Mouse (Mus musculus) midbrain, embryonic 16.5 days (tissue): ENCODE data around the gene Trmt1. TPM values are rescaled to one million over a fixed set of nuclear protein-coding genes. Genes with fewer than 3 reads are reported as not detected.
"Not testable (repeated sequence)": the region's sequence is repeated elsewhere in the genome, so short reads cannot be mapped to it uniquely, and the experiment has no call there.

Source experiments
- ATAC-seq: fragments of 200-750 bp; cut with Nextera tagmentation; 2 replicates; pipeline ENCODE4 v1.8.0; 2017; ENCODE audit warnings: moderate TSS enrichment
- H3K27ac ChIP-seq: fragments of 300-500 bp; sonication (generic); 2 replicates; pipeline ENCODE4 v1.5.1; 2014; ENCODE audit warnings: mild to moderate bottlenecking, low read length, mixed read lengths
- H3K27me3 ChIP-seq: fragments of 300-500 bp; sonication (generic); 2 replicates; pipeline ENCODE4 v1.6.1; 2014; ENCODE audit warnings: low read depth, low read length, mixed read lengths; ENCODE audit not compliant: control insufficient read depth, insufficient read depth
- H3K36me3 ChIP-seq: fragments of 300-500 bp; sonication (generic); 2 replicates; pipeline ENCODE4 v1.6.1; 2014; ENCODE audit warnings: mild to moderate bottlenecking, low read length, moderate library complexity, mixed read lengths; ENCODE audit not compliant: control insufficient read depth, insufficient read depth
- H3K4me1 ChIP-seq: fragments of 300-500 bp; sonication (generic); 2 replicates; pipeline ENCODE4 v1.6.1; 2014; ENCODE audit warnings: mild to moderate bottlenecking, low read length, mixed read lengths; ENCODE audit not compliant: control insufficient read depth, insufficient read depth
- H3K4me2 ChIP-seq: fragments of 300-500 bp; sonication (generic); 2 replicates; pipeline ENCODE4 v1.6.1; 2014; ENCODE audit warnings: mild to moderate bottlenecking, low read length, mixed read lengths
- H3K4me3 ChIP-seq: fragments of 300-500 bp; sonication (generic); 2 replicates; pipeline ENCODE4 v1.5.1; 2014; ENCODE audit warnings: low read depth, mild to moderate bottlenecking, low read length, moderate library complexity, mixed read lengths
- H3K9ac ChIP-seq: fragments of 300-500 bp; sonication (generic); 2 replicates; pipeline ENCODE4 v1.6.1; 2014; ENCODE audit warnings: low read depth, low read length, mixed read lengths
- H3K9me3 ChIP-seq: fragments of 300-500 bp; sonication (generic); replicated peaks from 2 replicates; pipeline ENCODE4 v1.6.1; 2014; ENCODE audit warnings: mild to moderate bottlenecking, low read length, mixed read lengths; ENCODE audit not compliant: control insufficient read depth, poor library complexity, severe bottlenecking
- WGBS: fragments of 180-500 bp; shearing (Covaris S2); extraction: QIAGEN DNeasy Blood & Tissue Kit; methylation state at CpG from one replicate; pipeline ENCODE4 v1.1.7; 2014; 5-methylcytosine and 5-hydroxymethylcytosine counted together
- polyA plus RNA-seq: library from polyadenylated mRNA; unstranded; fragments of >200 nt; fragmentation: Nextera tagmentation; extraction: Ambion mirVana; gene quantifications from 2 replicates; pipeline ENCODE4 v1.2.1, GENCODE M21; 2015

Trmt1 gene
- polyA plus RNA-seq, 1 experiment from 2014 or later = 68.1 TPM

GRCm38 (mm10) chr8:84663483-84664327 is 22.4 kb upstream of the Trmt1 start:
- H3K27ac ChIP-seq = peak overlapping the region; percentile 89
- peaks cover 39% of the 10 kb centered on the region for H3K4me1 ChIP-seq
- H3K4me3 ChIP-seq = peak overlapping the region; percentile 63
- H3K27me3 ChIP-seq = peaks cover 2% of the 10 kb centered on the region; the same call in 1 of the 2 replicates
- peak overlapping the region; percentile 87 for H3K4me2 ChIP-seq
- peak; percentile 71 for ATAC-seq
- no peaks in the 10 kb centered on the region for H3K36me3 ChIP-seq
- 3% methylated on average over 43 of the region's 43 CpGs for WGBS
- no peaks in the 10 kb centered on the region for H3K9me3 ChIP-seq
- H3K9ac ChIP-seq = peak overlapping the region; percentile 82

DNA sequence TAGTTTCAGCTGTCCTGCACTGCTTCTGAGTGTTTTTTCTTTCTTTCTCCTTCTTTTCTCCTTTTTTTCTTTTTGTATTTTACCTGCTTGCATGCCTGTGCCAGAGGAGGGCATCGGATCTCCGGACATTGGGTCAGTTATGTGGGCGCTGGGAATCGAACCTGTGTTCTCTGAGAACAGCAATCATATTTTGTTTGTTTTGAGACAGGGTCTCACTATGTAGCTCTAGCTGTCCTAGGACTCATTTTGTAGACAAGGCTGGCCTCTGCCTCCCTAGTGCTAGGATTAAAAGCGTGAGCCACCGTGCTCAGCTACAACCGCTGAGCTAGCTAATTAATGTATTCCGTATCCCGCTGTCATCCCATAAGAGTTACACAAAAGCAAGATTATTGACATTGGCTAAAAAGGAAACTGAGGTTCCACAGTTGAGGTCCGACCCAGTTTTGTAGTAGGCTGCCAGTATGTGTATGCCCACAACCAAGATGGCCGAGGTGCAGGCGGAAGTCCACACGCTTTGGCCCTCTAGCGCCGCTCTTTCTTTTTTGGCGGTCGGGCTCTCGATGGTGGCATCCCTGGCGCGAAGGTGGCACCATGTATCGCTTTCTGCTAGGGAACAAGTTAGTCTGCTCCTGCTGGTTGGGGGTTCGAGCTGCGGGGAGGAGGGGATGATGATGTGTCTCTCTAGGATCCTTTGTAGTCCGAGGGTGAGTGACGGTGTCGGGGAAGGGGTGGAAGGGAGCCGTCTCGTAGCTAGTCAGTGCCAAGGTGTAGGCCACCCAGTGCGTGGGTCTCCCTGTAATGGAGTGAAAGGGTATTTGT is 21.3 kb upstream of the Trmt1 start:
- H3K4me2 ChIP-seq = peak overlapping the region; percentile 87
- no peaks in the 10 kb centered on the region for H3K9me3 ChIP-seq
- peak; percentile 72 for ATAC-seq
- whole genome bisulfite sequencing = under 1% methylated on average over 29 of the region's 29 CpGs
- H3K9ac ChIP-seq = peak overlapping the region; percentile 82
- peaks cover 2% of the 10 kb centered on the region; the same call in 1 of the 2 replicates for H3K27me3 ChIP-seq
- peaks cover 39% of the 10 kb centered on the region for H3K4me1 ChIP-seq
- H3K4me3 ChIP-seq = peak overlapping the region; percentile 63
- no peaks in the 10 kb centered on the region for H3K36me3 ChIP-seq
- peak overlapping the region; percentile 89 for H3K27ac ChIP-seq

DNA sequence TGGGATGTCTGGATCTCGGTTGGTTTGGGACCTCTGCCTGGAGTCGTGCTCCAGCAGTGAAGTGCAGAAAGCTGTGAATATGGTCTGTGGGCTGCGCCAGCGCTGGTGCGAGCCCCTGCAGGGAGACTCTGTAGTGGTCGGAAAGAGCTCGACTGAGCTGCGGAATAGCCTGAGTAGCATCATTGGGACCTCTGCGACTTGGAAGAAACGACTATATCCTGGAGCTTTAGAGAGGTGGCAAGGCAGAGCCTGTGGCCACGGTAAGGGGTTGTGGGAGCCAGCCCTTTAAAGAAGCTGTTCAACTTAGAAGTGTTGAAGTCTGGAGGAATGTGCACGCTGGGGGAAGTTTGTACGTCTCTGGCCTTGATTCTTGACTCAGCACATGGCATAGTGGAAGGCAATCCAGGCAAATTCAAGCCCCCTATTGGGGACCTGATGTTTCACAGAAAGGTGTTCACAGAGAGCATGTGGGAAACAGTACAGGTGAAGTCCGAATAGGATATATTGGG is 20.7 kb upstream of the Trmt1 start:
- no peaks in the 10 kb centered on the region for H3K9me3 ChIP-seq
- peaks cover 5% of the 10 kb centered on the region for H3K36me3 ChIP-seq
- peak overlapping the region; percentile 87 for H3K4me2 ChIP-seq
- peak; percentile 21; the same call in 1 of the 2 replicates for ATAC-seq
- H3K4me1 ChIP-seq = peaks cover 35% of the 10 kb centered on the region
- H3K4me3 ChIP-seq = peak overlapping the region; percentile 63
- 2% methylated on average over 14 of the region's 14 CpGs for WGBS
- H3K9ac ChIP-seq = peak overlapping the region; percentile 82
- H3K27ac ChIP-seq = peak overlapping the region; percentile 89
- H3K27me3 ChIP-seq = peaks cover 2% of the 10 kb centered on the region; the same call in 1 of the 2 replicates

DNA sequence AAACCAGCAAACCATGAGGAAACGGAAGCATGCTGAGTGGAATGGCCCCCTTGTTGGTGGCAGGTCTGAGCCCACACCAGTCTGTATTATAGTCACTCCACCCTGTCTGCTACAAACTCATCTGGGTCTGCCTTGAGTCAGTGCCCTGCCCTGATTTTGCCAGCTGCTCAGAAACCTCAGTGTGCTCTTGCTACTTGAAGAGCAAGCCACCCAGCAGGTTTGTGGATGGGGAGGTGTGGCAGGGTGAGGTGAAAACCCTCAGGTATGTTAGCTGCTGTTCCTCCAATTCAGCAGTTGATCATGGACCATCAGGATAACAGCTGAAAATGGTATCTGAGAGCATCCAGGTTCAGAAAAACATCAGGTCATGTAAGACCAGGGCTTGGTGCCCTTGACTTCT is 18.0 kb upstream of the Trmt1 start:
- no peak overlapping the region for H3K27ac ChIP-seq
- H3K4me1 ChIP-seq = peaks cover 15% of the 10 kb centered on the region
- peaks cover 7% of the 10 kb centered on the region for H3K36me3 ChIP-seq
- H3K9ac ChIP-seq = no peak overlapping the region
- no peaks in the 10 kb centered on the region for H3K9me3 ChIP-seq
- no peak overlapping the region for H3K4me3 ChIP-seq
- no peak overlapping the region for H3K4me2 ChIP-seq
- H3K27me3 ChIP-seq = no peaks in the 10 kb centered on the region
- no peak for ATAC-seq
- WGBS = 91% methylated on average over 1 of the region's 1 CpGs

GRCm38 (mm10) chr8:84668731-84669485 is 17.2 kb upstream of the Trmt1 start:
- Histone ChIP-seq H3K4me2 (no peak overlapping the region), H3K4me3 (no peak overlapping the region), H3K36me3 (peaks cover 11% of the 10 kb centered on the region), H3K9me3 (no peaks in the 10 kb centered on the region), H3K27ac (no peak overlapping the region), H3K27me3 (no peaks in the 10 kb centered on the region), H3K4me1 (peaks cover 9% of the 10 kb centered on the region), H3K9ac (no peak overlapping the region)
- no peak for ATAC-seq
- WGBS = 81% methylated on average over 6 of the region's 6 CpGs

DNA sequence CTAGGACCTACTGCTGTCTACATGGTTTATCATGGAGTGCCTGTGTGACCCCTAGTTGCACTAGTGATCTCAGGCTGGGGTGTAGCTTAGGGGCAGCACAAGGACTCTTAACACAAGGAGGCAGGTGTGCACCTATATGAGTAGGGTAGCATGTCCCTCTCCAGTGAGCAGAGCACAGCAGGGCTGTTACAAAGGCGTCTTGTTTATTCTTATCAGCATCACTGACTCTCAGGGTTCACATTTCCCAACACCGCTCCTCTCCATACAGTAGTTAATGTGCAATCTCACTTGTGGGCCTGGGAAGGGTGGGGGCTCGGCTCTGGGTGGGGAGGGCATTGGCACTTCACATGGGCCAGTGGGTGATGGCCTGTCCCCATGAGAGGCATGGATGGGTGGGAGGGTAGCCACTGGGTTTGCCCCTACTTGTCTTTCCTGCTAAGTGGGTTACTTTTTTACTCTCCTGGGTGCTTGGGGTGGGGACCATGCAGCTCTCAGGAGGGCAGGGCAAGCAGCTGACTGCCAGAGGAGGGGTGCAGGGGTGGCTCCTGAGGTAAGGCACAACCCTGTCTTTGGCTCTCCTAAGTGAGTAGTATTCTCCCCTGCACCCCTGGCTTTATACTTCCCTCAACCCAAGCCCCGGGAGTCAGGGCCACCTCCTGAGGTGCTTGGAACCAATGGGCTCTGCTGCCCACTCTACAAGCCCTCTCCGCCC is 15.7 kb upstream of the Trmt1 start:
- peaks cover 18% of the 10 kb centered on the region for H3K36me3 ChIP-seq
- not testable (repeated sequence) for ATAC-seq, H3K4me1 ChIP-seq, H3K4me2 ChIP-seq, H3K9ac ChIP-seq, H3K4me3 ChIP-seq, H3K27me3 ChIP-seq, H3K9me3 ChIP-seq, H3K27ac ChIP-seq
- WGBS = 92% methylated on average over 4 of the region's 5 CpGs

GRCm38 (mm10) chr8:84677305-84677704 is 8.8 kb upstream of the Trmt1 start:
- no peak overlapping the region for H3K4me2 ChIP-seq
- no peak overlapping the region for H3K9ac ChIP-seq
- H3K36me3 ChIP-seq = peaks cover 15% of the 10 kb centered on the region; the same call in 1 of the 2 replicates
- no peak for ATAC-seq
- no peaks in the 10 kb centered on the region for H3K4me1 ChIP-seq
- no peaks in the 10 kb centered on the region for H3K27me3 ChIP-seq
- no peak overlapping the region for H3K4me3 ChIP-seq
- H3K9me3 ChIP-seq = no peaks in the 10 kb centered on the region
- WGBS = 89% methylated on average over 5 of the region's 5 CpGs
- H3K27ac ChIP-seq = no peak overlapping the region

DNA sequence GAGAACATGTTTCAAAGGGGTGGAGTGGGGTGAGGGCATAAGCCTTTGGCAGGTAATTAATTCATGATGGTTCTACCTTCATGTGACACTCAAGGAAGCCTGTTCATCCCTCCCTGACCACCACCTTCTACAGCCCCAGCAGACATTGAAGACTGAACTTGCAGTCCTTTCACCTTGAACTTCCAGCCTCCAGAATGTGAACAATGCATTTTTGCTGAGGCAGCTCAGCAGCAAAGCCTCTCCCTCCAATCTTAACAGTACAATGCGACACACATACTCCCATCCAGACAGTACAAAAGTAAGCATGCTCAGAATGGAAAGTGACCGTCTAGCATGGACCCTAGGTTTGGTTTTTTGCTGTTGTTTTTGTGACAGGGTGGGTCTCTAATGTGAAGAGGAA is 4.6 kb upstream of the Trmt1 start:
- H3K4me2 ChIP-seq = no peak overlapping the region
- H3K27me3 ChIP-seq = no peaks in the 10 kb centered on the region
- no peaks in the 10 kb centered on the region for H3K36me3 ChIP-seq
- no peaks in the 10 kb centered on the region for H3K9me3 ChIP-seq
- H3K27ac ChIP-seq = no peak overlapping the region
- ATAC-seq = no peak
- no peak overlapping the region for H3K4me3 ChIP-seq
- peaks cover 14% of the 10 kb centered on the region for H3K4me1 ChIP-seq
- no peak overlapping the region for H3K9ac ChIP-seq
- WGBS = 83% methylated on average over 2 of the region's 2 CpGs
